Mouse (Mus musculus) hindbrain, embryonic 12.5 days (tissue): Measurements from ENCODE around the gene Milr1. TPM values are rescaled to one million over a fixed set of nuclear protein-coding genes. Genes with fewer than 3 reads are reported as not detected.
"Not testable (repeated sequence)": the region's sequence is repeated elsewhere in the genome, so short reads cannot be mapped to it uniquely, and the experiment has no call there.

ENCODE experiments used
- ATAC-seq: fragments of 200-750 bp; cut with Nextera tagmentation; 2 replicates; pipeline ENCODE4 v1.8.0; 2017; ENCODE audit warnings: moderate TSS enrichment; ENCODE audit not compliant: low FRiP score
- H3K27ac ChIP-seq: fragments of 300-500 bp; sonication (generic); 2 replicates; pipeline ENCODE4 v1.5.1; 2016; ENCODE audit warnings: mild to moderate bottlenecking
- H3K27me3 ChIP-seq: fragments of 300-500 bp; sonication (generic); 2 replicates; pipeline ENCODE4 v1.6.1; 2016; ENCODE audit warnings: mild to moderate bottlenecking
- H3K36me3 ChIP-seq: fragments of 300-500 bp; sonication (generic); 2 replicates; pipeline ENCODE4 v1.6.1; 2016; ENCODE audit warnings: mild to moderate bottlenecking
- H3K4me1 ChIP-seq: fragments of 300-500 bp; sonication (generic); 2 replicates; pipeline ENCODE4 v1.6.1; 2016
- H3K4me2 ChIP-seq: fragments of 300-500 bp; sonication (generic); replicated peaks from 2 replicates; pipeline ENCODE4 v1.6.1; 2016; ENCODE audit warnings: mild to moderate bottlenecking
- H3K4me3 ChIP-seq: fragments of 300-500 bp; sonication (generic); 2 replicates; pipeline ENCODE4 v1.5.1; 2016; ENCODE audit warnings: mild to moderate bottlenecking
- H3K9ac ChIP-seq: fragments of 300-500 bp; sonication (generic); 2 replicates; pipeline ENCODE4 v1.6.1; 2016; ENCODE audit warnings: mild to moderate bottlenecking, moderate library complexity
- H3K9me3 ChIP-seq: fragments of 300-500 bp; sonication (generic); replicated peaks from 2 replicates; pipeline ENCODE4 v1.6.1; 2016; ENCODE audit warnings: mild to moderate bottlenecking
- WGBS: fragments of 180-500 bp; shearing (Covaris S2); methylation state at CpG from one replicate; pipeline ENCODE4 v1.1.7; 2016; 5-methylcytosine and 5-hydroxymethylcytosine counted together
- polyA plus RNA-seq: library from polyadenylated mRNA; unstranded; fragments of >200 nt; fragmentation: Nextera tagmentation; extraction: Ambion mirVana; gene quantifications from 2 replicates; pipeline ENCODE4 v1.2.1, GENCODE M21; 2016

Gene Milr1
- polyA plus RNA-seq, 1 experiment from 2014 or later: 1.0 TPM

- ATAC-seq: no peak
- WGBS: 90% methylated on average over 8 of the region's 8 CpGs
Measured at GRCm38 (mm10) chr11:106720379-106720778, 30.6 kb upstream of the Milr1 start.

GRCm38 (mm10) chr11:106722831-106723361, 28.1 kb upstream of the Milr1 start:
- Histone ChIP-seq H3K9me3 (no peaks in the 10 kb centered on the region), H3K4me2 (no peak overlapping the region), H3K27ac (0 out of 2 replicates have a peak overlapping the region, but pooled peaks have one; percentile 1), H3K4me1 (peaks cover 8% of the 10 kb centered on the region), H3K9ac (no peak overlapping the region), H3K36me3 (no peaks in the 10 kb centered on the region), H3K27me3 (no peaks in the 10 kb centered on the region), H3K4me3 (no peak overlapping the region)
- 28% methylated on average over 7 of the region's 7 CpGs for WGBS
- no peak for ATAC-seq

More at GRCm38 (mm10) chr11:106720379-106720778, 30.6 kb upstream of the Milr1 start:
- no peaks in the 10 kb centered on the region for H3K36me3 ChIP-seq
- no peaks in the 10 kb centered on the region for H3K9me3 ChIP-seq
- H3K27ac ChIP-seq: no peak overlapping the region
- H3K4me2 ChIP-seq: no peak overlapping the region
- no peak overlapping the region for H3K9ac ChIP-seq
- no peaks in the 10 kb centered on the region for H3K27me3 ChIP-seq
- H3K4me3 ChIP-seq: no peak overlapping the region
- H3K4me1 ChIP-seq: peaks cover 8% of the 10 kb centered on the region

GRCm38 (mm10) chr11:106723611-106724125, 27.4 kb upstream of the Milr1 start:
- no peak overlapping the region for H3K27ac ChIP-seq
- WGBS: 76% methylated on average over 15 of the region's 15 CpGs

GRCm38 (mm10) chr11:106724176-106724915, 26.7 kb upstream of the Milr1 start:
- Histone ChIP-seq H3K4me2 (no peak overlapping the region), H3K4me1 (peaks cover 12% of the 10 kb centered on the region), H3K27ac (no peak overlapping the region), H3K9me3 (no peaks in the 10 kb centered on the region), H3K9ac (no peak overlapping the region), H3K36me3 (no peaks in the 10 kb centered on the region), H3K4me3 (no peak overlapping the region), H3K27me3 (no peaks in the 10 kb centered on the region)
- no peak for ATAC-seq
- WGBS: 88% methylated on average over 10 of the region's 10 CpGs

More at GRCm38 (mm10) chr11:106723611-106724125, 27.4 kb upstream of the Milr1 start:
- H3K9me3 ChIP-seq: no peaks in the 10 kb centered on the region
- no peak for ATAC-seq
- peak overlapping the region; percentile 21; the same call in 1 of the 2 replicates for H3K4me2 ChIP-seq
- H3K36me3 ChIP-seq: no peaks in the 10 kb centered on the region
- H3K9ac ChIP-seq: no peak overlapping the region
- no peaks in the 10 kb centered on the region for H3K27me3 ChIP-seq
- H3K4me1 ChIP-seq: peaks cover 12% of the 10 kb centered on the region
- H3K4me3 ChIP-seq: no peak overlapping the region

- WGBS: 90% methylated on average over 9 of the region's 9 CpGs
- not testable (repeated sequence) for H3K27ac ChIP-seq, H3K4me2 ChIP-seq, H3K9me3 ChIP-seq, H3K4me3 ChIP-seq, ATAC-seq, H3K9ac ChIP-seq, H3K27me3 ChIP-seq, H3K36me3 ChIP-seq
- peaks cover 12% of the 10 kb centered on the region for H3K4me1 ChIP-seq
Measured at GRCm38 (mm10) chr11:106724916-106725235, 26.1 kb upstream of the Milr1 start.

- no peak overlapping the region for H3K4me2 ChIP-seq
- H3K9me3 ChIP-seq: no peaks in the 10 kb centered on the region
- WGBS: 44% methylated on average over 5 of the region's 5 CpGs
- H3K9ac ChIP-seq: no peak overlapping the region
- no peaks in the 10 kb centered on the region for H3K36me3 ChIP-seq
- ATAC-seq: no peak
- peaks cover 6% of the 10 kb centered on the region for H3K4me1 ChIP-seq
- H3K27ac ChIP-seq: no peak overlapping the region
- H3K4me3 ChIP-seq: no peak overlapping the region
- no peaks in the 10 kb centered on the region for H3K27me3 ChIP-seq
Measured at GRCm38 (mm10) chr11:106727967-106728366, 23.1 kb upstream of the Milr1 start.

- no peaks in the 10 kb centered on the region for H3K36me3 ChIP-seq
- no peak overlapping the region for H3K4me3 ChIP-seq
- H3K9ac ChIP-seq: no peak overlapping the region
- no peak for ATAC-seq
- no peak overlapping the region for H3K4me2 ChIP-seq
- no peaks in the 10 kb centered on the region for H3K27me3 ChIP-seq
- H3K9me3 ChIP-seq: no peaks in the 10 kb centered on the region
- WGBS: 79% methylated on average over 10 of the region's 10 CpGs
- H3K27ac ChIP-seq: no peak overlapping the region
- H3K4me1 ChIP-seq: peaks cover 4% of the 10 kb centered on the region; the same call in 1 of the 2 replicates
Measured at GRCm38 (mm10) chr11:106728402-106729366, 22.3 kb upstream of the Milr1 start.

GRCm38 (mm10) chr11:106729656-106730055, 21.4 kb upstream of the Milr1 start:
- H3K36me3 ChIP-seq: no peaks in the 10 kb centered on the region
- no peak for ATAC-seq
- no peaks in the 10 kb centered on the region for H3K27me3 ChIP-seq
- H3K4me1 ChIP-seq: peaks cover 4% of the 10 kb centered on the region; the same call in 1 of the 2 replicates
- 100% methylated on average over 1 of the region's 1 CpGs for WGBS
- no peak overlapping the region for H3K27ac ChIP-seq
- no peak overlapping the region for H3K9ac ChIP-seq
- H3K4me3 ChIP-seq: no peak overlapping the region
- H3K9me3 ChIP-seq: no peaks in the 10 kb centered on the region
- H3K4me2 ChIP-seq: no peak overlapping the region

- Histone ChIP-seq H3K4me2 (no peak overlapping the region), H3K9me3 (no peaks in the 10 kb centered on the region), H3K9ac (no peak overlapping the region), H3K4me1 (peaks cover 4% of the 10 kb centered on the region; the same call in 1 of the 2 replicates), H3K36me3 (no peaks in the 10 kb centered on the region), H3K27ac (no peak overlapping the region), H3K27me3 (no peaks in the 10 kb centered on the region), H3K4me3 (no peak overlapping the region)
- no peak for ATAC-seq
- 88% methylated on average over 4 of the region's 4 CpGs for WGBS
Measured at GRCm38 (mm10) chr11:106730714-106731113, 20.3 kb upstream of the Milr1 start.

- H3K9me3 ChIP-seq: no peaks in the 10 kb centered on the region
- H3K27ac ChIP-seq: peak overlapping the region; percentile 83; the same call in 1 of the 2 replicates
- no peaks in the 10 kb centered on the region for H3K36me3 ChIP-seq
- H3K27me3 ChIP-seq: peaks cover 17% of the 10 kb centered on the region; the same call in 1 of the 2 replicates
- WGBS: 30% methylated on average over 3 of the region's 3 CpGs
- peaks cover 17% of the 10 kb centered on the region for H3K4me1 ChIP-seq
- H3K4me2 ChIP-seq: no peak overlapping the region
- no peak overlapping the region for H3K4me3 ChIP-seq
- ATAC-seq: no peak
- H3K9ac ChIP-seq: no peak overlapping the region; the same call in 1 of the 2 replicates
Measured at GRCm38 (mm10) chr11:106736614-106737013, 14.4 kb upstream of the Milr1 start.

- H3K9me3 ChIP-seq: no peaks in the 10 kb centered on the region
- H3K4me2 ChIP-seq: 0 out of 2 replicates have a peak overlapping the region, but pooled peaks have one; percentile 21
- H3K4me3 ChIP-seq: no peak overlapping the region
- peak overlapping the region; percentile 83 for H3K27ac ChIP-seq
- 16% methylated on average over 12 of the region's 12 CpGs for WGBS
- no peaks in the 10 kb centered on the region for H3K36me3 ChIP-seq
- peaks cover 17% of the 10 kb centered on the region; the same call in 1 of the 2 replicates for H3K27me3 ChIP-seq
- peak; percentile 48; the same call in 1 of the 2 replicates for ATAC-seq
- peaks cover 17% of the 10 kb centered on the region for H3K4me1 ChIP-seq
- peak overlapping the region; percentile 13; the same call in 1 of the 2 replicates for H3K9ac ChIP-seq
Measured at GRCm38 (mm10) chr11:106737178-106737621, 13.8 kb upstream of the Milr1 start.
